Mouse (Mus musculus): Measurements from ENCODE around the gene Wap.

Wap gene

GRCm38 (mm10) chr11:6627731-6628130 is 10.7 kb downstream of the Wap start:
- peak; percentile 72 for DNase-seq (ENCODE audit: low spot score)

DNA sequence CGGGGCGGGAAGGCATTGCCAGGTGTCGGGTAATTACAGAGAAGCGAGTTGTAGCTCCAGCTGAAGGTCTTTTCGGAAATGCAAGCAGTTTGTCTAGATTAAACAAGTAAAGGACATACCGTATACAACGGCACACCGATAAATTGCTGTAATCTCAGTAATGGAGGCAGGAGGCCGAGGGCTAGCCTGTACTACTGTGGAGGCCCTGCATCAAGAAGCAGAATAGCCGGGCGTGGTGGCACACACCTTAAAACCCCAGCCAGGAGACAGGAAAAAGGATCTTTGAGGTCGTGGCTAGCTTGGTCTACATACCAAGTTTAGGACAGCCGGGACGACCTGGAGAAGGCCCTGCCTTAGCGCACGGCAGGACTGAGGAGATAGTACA is 12.1 kb downstream of the Wap start:
- no peak for DNase-seq (ENCODE audit: low spot score)

DNA sequence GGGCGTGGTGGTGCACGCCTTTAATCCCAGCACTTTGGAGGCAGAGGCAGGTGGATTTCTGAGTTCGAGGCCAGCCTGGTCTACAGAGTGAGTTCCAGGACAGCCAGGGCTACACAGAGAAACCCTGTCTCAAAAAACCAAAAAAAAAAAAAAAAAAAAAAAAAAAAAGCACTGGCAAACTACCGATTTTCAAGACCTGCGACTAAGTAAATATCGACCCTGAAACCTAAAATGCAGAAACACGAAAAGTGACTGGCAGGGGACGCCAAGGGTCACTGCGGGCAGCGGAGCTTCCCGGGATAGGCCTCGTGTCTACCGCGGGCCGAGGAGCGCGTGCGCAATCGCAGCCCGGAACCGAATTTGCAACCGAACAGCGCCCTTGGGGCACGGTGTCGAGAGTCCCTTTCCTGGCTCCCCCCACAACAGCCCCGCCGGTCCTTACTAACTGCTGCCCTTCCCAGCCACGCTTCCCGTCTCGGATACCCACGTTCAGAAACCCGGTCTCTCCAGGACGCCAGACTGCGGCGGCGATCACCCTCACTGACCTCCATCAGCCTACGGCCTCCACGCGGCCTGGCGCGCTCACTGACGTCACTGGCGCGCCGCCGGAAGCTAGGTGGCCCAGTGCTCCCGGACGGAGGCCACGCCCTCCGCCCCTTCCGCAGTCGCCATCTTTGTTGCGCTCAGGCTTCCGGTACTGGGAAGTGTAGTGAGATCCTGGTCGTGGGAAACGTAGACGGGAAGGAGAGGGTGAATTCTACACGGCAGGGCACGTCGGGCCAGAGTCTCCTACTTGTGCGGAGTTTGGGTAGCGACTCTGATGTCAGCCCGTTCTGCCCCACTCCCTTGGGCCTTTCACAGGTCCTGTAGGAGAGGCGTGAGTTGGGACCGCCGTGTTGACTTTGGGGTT is 12.7 kb downstream of the Wap start, which contains the start of gene Tbrg4:
Gene Tbrg4, minus strand, starts transcription at position 590 of the 910 bp plus-strand sequence.
- DNase-seq (ENCODE audit: low spot score) = peak; percentile 90

DNA sequence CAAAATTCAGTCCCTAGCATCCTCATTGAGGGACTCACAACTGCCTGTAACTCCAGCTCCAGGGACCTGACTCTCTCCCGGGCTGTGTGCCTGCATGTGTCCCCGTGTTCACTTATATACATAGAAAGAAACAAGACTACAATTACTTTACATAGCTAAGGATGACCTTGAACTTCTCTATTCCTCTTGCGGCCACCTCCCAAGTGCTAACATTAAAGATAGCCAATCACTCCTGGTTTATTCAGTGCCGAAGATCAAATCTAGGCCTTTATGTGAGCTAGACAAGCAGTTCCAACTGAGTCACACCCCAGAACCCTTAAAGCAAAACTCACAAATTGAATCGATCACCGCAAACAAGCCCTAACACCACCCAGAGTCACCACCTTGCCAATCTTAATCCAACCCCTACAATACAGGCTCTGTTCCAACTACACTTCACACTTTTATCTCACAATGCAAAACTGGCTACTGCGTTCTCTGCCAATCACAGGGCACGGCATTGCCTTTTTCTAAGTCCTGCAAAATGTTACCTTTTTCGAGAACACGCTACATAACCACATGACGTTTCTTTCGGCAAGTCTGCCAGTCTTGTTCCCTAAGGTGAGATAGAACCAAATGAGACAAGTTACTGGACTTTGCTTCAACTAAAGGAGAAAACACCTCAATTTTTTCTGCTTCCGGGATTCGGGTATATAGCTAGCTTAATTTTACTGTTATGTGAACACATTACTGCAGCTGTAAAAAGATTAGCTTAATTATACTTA is 13.6 kb downstream of the Wap start:
- no peak for DNase-seq (ENCODE audit: low spot score)

GRCm38 (mm10) chr11:6623704-6624103 is 14.7 kb downstream of the Wap start:
- no peak for DNase-seq (ENCODE audit: low spot score)

DNA sequence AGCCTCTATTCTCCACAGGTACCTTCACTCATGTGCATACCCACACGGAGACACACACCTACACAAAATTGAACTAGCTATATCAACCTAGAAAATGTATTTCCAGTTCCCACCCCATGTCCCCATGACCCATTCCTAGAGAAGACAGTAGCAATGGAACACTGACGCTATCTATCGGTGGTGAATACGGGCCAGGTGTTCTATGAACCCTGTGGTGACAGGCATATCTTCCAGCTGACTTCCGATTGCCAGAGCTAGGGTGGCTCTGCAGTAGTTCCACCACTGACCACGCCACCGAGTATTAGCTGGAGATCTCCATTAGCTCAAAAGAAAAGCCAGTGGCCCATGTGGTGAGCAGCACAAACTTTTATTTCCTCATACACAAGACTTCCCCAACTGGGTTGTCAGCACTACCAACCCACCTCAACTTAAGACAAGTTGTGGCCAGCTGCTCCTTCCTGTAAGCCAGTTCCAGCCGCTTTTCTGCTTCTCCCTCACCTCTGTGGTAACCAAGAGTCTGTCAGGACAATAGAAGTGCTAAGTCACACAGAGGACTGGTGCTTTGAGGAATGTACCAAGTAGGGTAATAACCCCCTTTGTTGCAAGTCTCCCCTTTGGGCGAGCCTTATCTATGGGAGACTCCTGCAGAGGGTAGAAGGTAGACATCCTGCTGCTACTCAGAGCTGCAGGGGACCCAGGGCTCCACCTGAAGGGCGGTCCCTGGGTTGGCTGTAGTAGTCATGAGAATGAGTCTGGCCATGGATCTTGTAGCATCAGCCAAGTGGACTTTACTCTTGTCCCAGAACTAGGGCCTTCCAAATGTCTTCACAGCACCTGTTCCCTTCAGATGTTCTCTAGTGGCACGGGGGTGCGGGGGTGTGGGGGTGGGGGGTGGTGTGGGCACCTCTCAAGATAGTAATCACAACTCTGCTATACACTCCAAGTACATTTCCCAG is 22.9 kb downstream of the Wap start:
- no peak for DNase-seq (ENCODE audit: low spot score)

GRCm38 (mm10) chr11:6605491-6606399 is 32.7 kb downstream of the Wap start, which contains the start of gene Nacad:
Nacad (minus strand) TSS chr11:6606053.
- DNase-seq (ENCODE audit: low spot score) = no peak

DNA sequence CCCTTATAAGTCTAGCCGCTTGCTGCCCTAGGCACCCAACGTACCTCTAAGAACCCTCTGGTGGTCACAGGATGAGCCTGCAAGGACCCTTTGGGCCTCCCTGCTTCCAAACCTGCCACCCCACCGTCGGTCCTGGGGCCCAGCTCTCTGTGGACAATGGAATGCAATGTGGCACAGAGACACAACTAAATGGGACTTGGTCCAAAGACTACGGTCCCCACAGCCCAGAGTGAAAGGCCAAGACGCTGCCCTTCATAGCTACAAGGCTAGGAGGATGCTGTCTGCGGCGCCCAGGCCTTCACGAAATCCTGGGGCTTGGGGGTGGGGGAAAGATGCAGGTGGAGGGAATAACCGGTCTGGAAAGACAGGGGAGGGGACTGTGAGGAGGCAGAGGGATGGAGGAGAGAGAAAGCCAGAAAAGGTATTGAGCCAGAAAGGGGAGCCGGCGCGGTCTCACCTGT is 33.4 kb downstream of the Wap start:
- DNase-seq (ENCODE audit: low spot score) = no peak

- DNase-seq (ENCODE audit: low spot score) = no peak
Measured at GRCm38 (mm10) chr11:6604604-6604936, 33.9 kb downstream of the Wap start.

GRCm38 (mm10) chr11:6603887-6604603 is 34.4 kb downstream of the Wap start:
- DNase-seq (ENCODE audit: low spot score) = peak; percentile 49

DNA sequence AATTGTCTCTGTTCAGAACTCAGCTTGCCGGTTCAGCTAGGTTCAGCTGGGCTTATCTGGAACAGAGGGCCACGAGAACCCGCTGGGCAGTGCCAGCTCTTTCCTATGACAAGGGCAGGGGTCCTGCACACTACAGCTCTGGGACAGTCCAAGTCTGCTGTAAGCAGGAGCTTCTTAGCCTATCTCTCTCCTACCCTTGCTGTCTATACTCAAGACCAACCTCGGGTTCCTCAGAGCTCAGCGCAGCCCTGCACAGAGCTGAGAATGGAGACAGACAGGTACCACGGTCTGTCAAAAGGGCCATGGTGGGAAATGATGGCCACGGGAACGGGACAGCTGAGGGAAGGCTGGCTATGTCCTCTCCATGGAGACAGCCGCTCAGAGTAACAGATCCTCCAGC is 35.2 kb downstream of the Wap start:
- no peak for DNase-seq (ENCODE audit: low spot score)

DNA sequence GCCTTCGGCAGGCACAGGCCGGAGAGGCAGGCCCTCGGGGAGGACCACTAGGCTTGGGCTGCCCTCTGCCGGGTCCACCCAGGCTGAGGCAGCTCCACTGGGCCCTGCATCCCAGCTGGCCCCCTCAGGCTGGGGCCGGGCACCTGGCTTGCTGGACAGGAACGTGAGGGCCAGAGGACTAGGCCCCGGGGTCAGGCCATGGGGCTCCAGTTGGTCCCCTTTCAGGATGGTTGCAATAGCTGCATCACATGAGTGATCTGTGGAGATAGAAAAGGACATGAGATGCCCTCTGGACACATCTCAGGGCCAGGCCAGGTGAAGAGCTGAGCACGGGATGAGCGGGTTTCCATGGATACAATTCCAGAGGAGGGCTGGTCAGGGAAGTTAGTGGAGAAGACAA is 35.8 kb downstream of the Wap start:
- DNase-seq (ENCODE audit: low spot score) = no peak

DNA sequence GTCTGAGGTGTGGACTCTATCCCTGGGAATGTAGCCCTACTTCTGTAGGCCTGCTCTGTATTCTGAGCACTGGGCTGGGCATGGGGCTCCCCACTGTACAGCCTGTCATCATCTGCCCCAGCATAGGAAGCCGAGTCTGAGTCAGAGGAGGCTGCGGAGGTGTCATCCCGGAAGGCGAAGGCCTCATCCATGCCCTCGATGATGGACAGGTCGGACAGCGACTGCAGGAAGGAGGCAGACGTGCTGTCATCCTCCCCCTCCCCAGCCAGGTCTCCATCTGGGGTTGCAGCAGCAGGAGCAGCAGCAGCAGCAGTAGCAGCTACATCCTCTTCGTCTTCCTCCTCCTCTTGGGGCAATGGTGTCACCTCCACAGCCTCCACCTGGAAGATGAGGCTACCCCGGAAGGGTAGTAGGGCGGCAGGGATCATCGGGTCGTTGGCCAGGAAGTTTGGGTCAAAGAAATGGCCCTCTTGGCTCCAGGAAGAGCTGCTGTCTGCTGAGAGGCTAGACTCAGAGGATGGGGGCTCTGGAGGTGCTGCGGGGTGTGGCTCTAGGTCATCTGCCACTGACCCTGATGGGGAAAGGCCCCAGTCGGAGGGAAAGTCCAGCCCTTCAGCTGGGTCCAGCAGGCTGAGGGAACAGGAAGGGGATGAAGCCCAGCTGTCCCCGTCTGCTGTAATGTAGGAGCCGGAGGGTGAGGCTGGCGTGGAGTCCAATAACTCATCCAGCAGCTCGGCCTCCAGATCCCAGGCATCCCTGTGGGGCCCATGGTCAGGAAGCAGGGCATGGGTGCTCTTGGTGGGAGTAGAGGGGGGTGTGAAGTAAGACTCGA is 36.6 kb downstream of the Wap start:
- DNase-seq (ENCODE audit: low spot score) = no peak

DNA sequence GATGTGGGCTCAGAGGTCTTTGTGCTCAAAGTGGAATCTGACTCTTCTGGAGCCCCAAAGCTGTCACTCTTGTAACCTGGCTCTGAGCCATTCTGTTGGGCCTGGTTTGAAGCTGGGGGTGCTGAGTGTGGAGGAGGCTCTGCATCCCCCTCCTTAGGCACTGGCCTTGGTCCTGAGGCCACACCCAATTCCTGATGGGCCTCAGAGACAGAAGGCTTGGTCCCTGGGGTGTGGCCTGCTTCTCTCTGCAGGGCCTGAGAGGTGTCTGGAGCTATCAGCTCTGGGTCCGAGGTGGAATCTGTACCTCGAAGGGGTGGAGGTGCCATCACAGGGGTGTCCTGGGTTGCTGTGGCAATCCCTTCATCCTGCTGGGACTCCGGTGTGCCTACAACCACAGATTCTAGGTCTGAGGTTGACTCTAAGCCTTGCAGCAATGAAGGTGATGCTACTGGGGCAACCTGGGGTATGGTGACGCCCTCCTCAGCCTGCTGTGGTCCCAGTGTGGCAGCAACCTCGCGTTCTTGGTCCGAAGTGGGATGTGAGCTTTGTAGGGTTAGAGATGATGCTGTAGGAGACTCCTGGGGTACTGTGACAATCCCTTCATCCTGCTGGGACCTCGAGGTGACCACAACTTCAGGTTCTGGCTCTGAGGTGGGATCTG is 38.0 kb downstream of the Wap start:
- no peak for DNase-seq (ENCODE audit: low spot score)

GRCm38 (mm10) chr11:6599831-6600230 is 38.6 kb downstream of the Wap start:
- no peak for DNase-seq (ENCODE audit: low spot score)

DNA sequence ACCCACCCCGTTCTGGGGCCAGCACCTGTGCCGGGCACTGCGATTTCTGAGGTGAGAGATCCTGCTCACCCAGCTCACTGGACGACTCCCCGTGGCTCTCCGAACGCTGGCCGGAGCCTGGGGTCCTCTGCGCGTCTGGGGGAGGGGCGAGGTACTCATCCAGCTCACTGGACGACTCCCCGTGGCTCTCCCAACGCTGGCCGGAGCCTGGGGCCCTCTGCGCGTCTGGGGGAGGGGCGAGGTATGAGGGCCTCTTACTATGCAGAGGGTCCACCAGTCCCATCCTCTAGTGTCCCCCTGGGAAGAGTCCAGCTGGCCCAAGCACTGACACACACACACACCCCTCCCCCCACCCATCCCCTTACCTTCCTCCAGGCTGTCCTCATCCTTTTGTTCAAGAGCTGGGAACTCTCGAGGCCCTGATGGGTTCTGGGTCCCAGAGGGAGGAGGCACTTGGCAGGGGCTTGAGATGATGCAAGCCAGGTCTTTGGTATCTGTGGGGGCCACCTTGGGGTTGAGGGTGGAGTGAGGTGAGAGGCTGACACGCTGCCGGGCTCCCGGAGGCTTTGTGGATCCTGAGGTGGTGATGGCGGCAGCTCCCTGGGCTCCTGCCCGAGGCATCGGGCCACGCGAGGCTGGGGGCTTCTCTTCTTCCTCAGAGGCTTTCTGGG is 39.3 kb downstream of the Wap start:
- no peak for DNase-seq (ENCODE audit: low spot score)

DNA sequence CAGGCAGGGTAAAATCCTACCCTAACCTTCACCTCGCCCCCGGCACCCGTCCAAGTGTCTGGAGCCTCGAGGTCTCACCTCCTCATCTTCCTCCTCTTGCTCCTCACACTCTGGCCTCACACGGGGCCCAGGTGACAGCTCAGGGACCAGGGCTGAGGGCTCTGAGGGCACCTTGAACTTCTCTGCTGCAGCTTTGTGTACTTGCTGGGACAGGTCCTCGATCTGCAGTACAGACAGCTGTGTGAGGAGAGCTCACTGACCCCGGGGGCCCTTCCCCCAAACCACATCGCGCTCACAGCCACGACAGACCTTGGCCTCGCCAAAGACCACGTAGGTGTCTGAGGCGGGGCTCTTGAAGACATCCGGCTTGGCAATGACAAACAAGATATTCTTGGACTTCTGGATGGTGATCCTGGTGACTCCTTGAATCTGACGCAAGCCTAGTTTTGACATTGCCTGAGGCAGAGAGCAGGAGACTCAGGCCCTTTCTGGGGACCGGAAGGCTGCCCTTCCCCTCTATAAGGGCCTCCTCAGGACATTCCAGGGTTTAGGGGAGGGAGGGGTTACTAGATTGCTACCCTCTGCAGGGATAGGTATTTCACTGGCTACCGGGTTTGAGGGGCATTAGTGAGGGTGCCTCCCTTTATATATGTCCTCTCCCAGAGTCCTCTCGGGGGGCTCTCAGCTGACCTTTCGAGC is 40.1 kb downstream of the Wap start:
- DNase-seq (ENCODE audit: low spot score) = no peak

GRCm38 (mm10) chr11:6597523-6597922 is 40.9 kb downstream of the Wap start:
- no peak for DNase-seq (ENCODE audit: low spot score)
